Mouse (Mus musculus) G1E (cell line): ENCODE results near the gene Ccdc93.

Experiments
- CTCF ChIP-seq: IDR thresholded peaks from 2 replicates; pipeline ENCODE4 v1.5.1; 2012; ENCODE audit warnings: low read depth, low read length, inconsistent platforms, mixed read lengths
- GATA1 ChIP-seq: IDR thresholded peaks from 2 replicates; pipeline ENCODE4 v1.6.1; 2012; ENCODE audit warnings: borderline replicate concordance, low read length, inconsistent platforms, mixed read lengths
- GATA2 ChIP-seq: IDR thresholded peaks from 2 replicates; pipeline ENCODE4 v1.6.1; 2012; ENCODE audit warnings: low read depth, low read length, inconsistent platforms, borderline replicate concordance
- POLR2AphosphoS5 ChIP-seq: IDR thresholded peaks from 2 replicates; pipeline ENCODE4 v1.6.1; 2012; ENCODE audit warnings: low read depth, low read length, inconsistent platforms; ENCODE audit not compliant: insufficient replicate concordance
- TAL1 ChIP-seq: conservative IDR thresholded peaks from 2 replicates; pipeline ENCODE4 v1.6.1; 2012; ENCODE audit warnings: low read depth, low read length, inconsistent platforms, mixed read lengths

DNA sequence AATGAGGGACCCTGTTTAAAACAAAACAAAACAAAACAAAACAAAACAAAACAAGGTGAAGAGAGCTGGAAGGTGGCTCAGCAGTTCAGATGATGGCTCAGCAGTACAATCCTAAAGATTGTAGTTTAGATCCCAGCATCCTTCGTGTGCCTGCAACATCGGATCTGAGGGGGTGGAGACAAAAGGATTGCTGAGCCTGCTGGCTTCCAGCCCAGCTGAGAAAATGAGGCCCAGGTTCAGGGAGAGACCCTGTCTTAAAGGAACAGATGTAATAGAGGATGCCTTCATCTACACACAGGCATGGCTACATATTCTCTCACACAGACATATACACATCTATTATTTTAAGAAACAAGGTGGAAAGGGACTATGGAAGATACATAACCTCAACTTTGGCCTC is 80.3 kb downstream of the Ccdc93 start:
- TF ChIP-seq CTCF (no peak), TAL1 (no peak), POLR2AphosphoS5 (no peak), GATA1 (no peak), GATA2 (no peak)
